Mouse (Mus musculus): ENCODE results near the gene Bcl2l11.
A peak's percentile ranks its signal among the peaks of the same experiment; 100 is the strongest.

Bcl2l11 gene

GRCm38 (mm10) chr2:128111537-128111936 lies 14.3 kb upstream of the Bcl2l11 start:
- no peak for DNase-seq (ENCODE audit: low read depth, low spot score)

DNA sequence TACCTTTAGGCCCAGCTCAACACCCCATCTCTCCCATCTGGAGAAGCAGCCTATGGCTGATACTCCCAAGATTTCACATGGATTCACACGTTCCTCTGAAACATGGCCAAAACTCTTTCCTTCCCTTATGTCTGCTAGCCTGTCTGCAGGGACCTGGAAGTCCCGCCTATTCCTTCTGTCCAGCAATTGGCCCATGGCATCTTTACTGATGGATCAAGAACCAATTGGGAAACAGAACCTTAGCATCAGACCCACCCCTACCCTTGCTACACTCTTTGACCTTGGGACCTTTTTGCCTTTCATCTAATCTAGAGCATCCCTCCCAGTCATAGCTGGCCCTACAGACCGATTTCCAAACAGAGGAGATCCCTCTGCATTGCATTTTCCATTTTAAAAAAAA lies 11.2 kb upstream of the Bcl2l11 start:
- peak; percentile 30 for DNase-seq (ENCODE audit: low read depth, low spot score)

DNA sequence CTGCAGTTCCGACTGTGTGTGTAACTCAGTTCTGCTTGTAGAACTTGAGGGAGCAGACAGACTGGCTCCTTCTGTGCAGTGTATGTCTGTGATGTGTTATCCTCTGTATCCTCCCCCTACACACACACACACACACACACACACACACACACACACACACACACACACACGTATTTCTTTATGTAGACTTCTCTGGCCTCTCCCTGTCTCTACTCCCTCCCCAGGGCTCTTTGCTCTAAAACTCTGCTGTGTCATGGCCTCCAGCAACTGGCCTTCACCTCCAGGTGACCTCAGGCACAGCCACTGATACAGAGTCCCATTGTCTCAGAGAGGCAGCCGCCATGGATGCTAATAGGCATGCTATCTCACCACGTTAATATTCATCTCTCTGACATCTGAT lies 10.3 kb upstream of the Bcl2l11 start:
- peak; percentile 53 for DNase-seq (ENCODE audit: low read depth, low spot score)

- no peak for DNase-seq (ENCODE audit: low read depth, low spot score)
These were observed 8.2 kb upstream of the Bcl2l11 start for GRCm38 (mm10) chr2:128117605-128118004.

GRCm38 (mm10) chr2:128118971-128119370 lies 6.9 kb upstream of the Bcl2l11 start:
- DNase-seq (ENCODE audit: low read depth, low spot score): no peak

DNA sequence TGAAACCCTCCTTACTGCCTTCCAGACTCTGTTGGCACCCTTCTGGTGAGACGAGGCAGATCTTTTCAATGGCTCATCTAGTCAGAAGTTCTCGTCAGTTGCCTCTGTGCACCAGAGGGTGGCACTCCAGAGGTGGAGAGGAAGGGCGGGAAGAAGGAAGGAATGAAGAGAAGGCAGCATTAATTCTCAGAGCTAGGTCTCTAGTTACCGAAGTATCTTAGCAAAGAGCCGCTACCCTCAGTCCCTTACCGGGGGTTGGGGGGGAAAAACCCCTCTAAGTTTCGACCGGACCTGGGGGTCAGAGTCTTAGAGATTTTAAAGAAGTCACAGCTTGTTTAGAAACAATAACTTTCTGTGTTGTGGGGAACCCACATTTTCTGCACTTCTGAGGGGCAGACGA lies 3.3 kb upstream of the Bcl2l11 start:
- DNase-seq (ENCODE audit: low read depth, low spot score): peak; percentile 84

- peak; percentile 39 for DNase-seq (ENCODE audit: low read depth, low spot score)
These were observed 2.7 kb upstream of the Bcl2l11 start for GRCm38 (mm10) chr2:128122891-128123771.

- DNase-seq (ENCODE audit: low read depth, low spot score): peak; percentile 58
These were observed 1.7 kb upstream of the Bcl2l11 start for GRCm38 (mm10) chr2:128123921-128124683.

- DNase-seq (ENCODE audit: low read depth, low spot score): no peak
These were observed 1.1 kb upstream of the Bcl2l11 start for GRCm38 (mm10) chr2:128124693-128125092.

DNA sequence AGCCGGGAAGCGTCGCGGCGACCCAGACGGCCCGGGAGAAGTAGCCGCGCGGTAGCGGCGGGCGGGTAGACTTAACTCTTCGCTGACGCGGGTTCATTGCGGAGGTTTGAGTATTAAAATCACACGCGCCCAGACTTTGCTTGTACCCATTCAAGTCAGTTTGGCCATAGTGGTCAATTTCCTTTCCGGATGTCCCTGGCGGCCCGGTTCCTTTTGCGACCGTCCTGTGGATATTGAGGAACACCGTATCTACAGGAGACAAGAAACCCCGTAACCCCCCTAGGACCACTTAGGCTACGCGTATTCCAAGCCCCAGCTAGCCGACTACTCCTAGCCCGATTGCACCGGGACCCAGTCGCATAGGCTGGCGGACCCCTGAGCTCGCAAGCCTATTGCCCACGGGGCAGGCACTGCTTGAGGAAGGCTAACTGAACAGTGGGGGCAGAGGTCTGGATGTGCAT lies 783 bp downstream of the Bcl2l11 start:
- no peak for DNase-seq (ENCODE audit: low read depth, low spot score)

DNA sequence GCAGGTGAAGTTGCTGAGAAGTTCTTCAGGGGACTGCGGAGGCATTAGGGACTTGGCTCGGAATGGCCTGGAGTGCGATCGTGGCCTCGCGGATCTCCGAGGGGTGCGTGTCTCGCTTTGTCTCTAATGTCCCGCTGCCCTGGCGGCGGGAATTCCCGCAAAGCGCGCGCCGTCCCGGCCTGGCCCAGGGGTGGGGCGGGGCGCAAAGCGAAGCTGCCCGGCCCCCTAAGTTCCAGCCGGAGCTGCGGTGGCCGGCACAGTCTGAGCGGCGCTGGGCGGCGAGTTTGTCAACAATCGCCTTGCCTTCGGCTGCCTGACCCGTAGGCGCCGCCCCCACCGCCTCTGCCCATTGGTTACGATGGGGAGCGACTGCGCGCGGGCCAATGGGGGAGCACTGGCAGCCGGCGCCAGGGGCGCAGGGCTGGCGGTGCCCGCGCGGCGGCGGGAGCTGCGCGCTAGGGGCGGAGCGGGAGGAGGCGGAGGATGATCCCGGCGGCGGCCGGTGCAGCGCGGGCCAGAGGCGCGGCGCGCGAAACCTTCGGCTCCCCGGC lies 1.4 kb downstream of the Bcl2l11 start:
- DNase-seq (ENCODE audit: low read depth, low spot score): peak; percentile 97

- peak; percentile 91 for DNase-seq (ENCODE audit: low read depth, low spot score)
These were observed 2.0 kb downstream of the Bcl2l11 start for GRCm38 (mm10) chr2:128127691-128128292.

- DNase-seq (ENCODE audit: low read depth, low spot score): no peak
These were observed 2.7 kb downstream of the Bcl2l11 start for GRCm38 (mm10) chr2:128128532-128128931.

- DNase-seq (ENCODE audit: low read depth, low spot score): no peak
These were observed 5.7 kb downstream of the Bcl2l11 start for GRCm38 (mm10) chr2:128131503-128131902.

DNA sequence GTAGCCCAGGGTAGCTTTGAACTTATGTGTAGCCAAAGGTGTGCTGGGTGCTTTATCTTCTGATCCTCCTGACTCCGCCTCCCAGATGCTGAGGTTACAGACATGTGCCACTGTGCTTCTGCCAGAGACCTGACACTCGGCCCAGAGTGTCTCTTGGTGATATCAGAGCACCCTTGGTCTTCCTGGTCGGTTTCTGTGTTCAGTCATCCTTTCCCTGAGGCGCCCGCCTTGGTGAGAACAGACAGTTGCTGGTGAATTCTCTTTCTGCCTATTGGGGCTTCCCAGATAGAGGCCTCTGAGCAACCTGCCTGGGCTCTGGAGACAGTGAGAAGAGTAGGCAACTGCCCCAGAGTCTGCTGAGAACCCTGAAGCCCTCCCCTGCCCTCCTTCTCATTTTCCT lies 6.8 kb downstream of the Bcl2l11 start:
- peak; percentile 28 for DNase-seq (ENCODE audit: low read depth, low spot score)

DNA sequence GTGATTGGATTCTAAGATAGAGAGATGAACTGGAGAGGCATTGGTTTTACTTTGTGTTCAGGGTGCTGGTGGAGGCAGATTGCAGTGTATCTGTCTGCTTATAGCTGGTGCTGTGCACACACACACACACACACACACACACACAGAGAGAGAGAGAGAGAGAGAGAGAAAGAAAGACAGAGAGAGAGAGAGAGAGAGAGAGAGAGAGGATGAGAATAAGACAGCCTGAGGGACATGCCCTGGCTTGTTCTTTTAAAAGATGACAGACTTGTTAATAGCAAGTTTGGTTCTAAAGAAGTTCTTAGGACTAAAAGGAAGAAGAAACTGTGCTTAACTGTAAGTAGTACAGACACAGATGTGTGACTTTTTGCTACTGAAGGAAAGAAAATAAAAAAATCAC lies 8.0 kb downstream of the Bcl2l11 start:
- no peak for DNase-seq (ENCODE audit: low read depth, low spot score)

DNA sequence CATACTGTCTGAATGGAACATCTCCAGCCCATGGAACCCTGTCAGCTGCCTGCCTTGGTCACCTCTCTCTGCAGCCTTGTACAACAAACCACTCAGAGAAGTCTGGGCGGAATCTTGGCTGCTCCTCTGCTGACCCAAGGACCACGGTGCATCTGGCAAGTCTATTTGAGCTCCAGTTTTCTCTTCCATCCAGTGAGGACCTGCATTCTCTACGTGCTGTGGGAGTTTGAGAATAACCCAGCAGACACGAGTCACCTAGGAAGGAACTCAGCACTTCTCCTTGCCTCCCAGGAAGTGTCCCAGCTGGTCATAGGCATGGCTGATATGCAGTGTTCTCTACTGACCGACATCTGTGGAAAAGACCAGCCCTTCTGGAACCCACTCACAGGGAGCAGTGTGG lies 8.6 kb downstream of the Bcl2l11 start:
- no peak for DNase-seq (ENCODE audit: low read depth, low spot score)

DNA sequence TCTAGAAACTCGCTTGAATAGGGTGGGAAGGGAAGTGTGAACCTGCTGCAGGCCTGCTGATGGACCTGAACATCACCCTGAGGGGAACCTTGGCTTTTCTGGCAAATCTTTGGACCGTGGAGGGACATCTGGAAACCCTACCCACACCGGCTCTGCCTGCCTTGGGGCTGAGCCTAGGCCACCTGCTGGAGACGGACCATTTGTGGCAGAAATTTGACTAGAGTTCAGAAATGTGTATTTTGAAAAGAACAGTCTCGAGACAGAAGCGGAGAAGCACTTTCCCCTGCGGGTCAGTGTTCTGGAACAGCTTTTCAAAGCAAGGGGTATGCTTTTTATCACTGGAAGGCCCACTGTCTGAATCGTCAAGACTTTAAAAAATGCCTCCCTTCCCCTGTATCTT lies 9.1 kb downstream of the Bcl2l11 start:
- no peak for DNase-seq (ENCODE audit: low read depth, low spot score)

DNA sequence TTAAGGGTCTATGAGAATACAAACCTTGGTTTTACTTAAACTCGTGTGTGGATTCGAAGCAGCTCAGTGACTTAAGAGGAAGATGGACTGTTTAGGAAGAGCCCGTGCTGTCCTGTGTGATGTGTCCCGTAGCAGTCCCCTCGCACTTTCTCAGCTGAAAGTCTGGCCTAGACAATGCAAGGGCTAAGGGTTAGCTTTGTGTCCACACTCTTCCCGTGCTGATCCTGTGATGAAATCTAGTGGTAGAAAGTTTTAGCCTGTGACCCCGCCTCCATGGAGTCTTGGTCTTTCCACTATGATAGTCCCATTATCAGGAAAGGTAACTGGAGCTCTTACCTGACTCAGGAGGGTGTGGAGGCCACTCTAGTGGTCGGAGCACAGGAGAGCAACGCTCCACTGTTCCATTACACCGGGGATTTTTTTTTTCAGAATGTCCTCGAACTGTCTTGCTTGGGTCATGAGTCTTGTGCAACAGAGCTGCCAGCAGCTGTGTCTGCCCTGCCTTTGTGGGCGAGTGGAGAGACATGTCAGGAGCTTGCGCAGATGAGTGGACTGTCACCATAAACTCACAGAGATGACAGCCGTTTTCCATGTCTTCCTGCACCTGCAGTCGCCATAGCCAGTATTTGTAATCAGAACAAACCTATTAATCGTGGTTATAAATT lies 11.1 kb downstream of the Bcl2l11 start:
- no peak for DNase-seq (ENCODE audit: low read depth, low spot score)

- DNase-seq (ENCODE audit: low read depth, low spot score): no peak
These were observed 11.8 kb downstream of the Bcl2l11 start for GRCm38 (mm10) chr2:128137480-128138276.

GRCm38 (mm10) chr2:128138924-128139323 lies 13.1 kb downstream of the Bcl2l11 start:
- no peak for DNase-seq (ENCODE audit: low read depth, low spot score)
